Mouse (Mus musculus) heart, embryonic 15.5 days (tissue): ENCODE measurements around the gene Cmtm3. TPM values are rescaled to one million over a fixed set of nuclear protein-coding genes. Genes with fewer than 3 reads are reported as not detected.
"Not testable (repeated sequence)": the region's sequence is repeated elsewhere in the genome, so short reads cannot be mapped to it uniquely, and the experiment has no call there.

ENCODE experiments used
- ATAC-seq: fragments of 200-750 bp; cut with Nextera tagmentation; replicated peaks from 2 replicates; pipeline ENCODE4 v1.8.0; 2017; ENCODE audit warnings: low read depth, moderate TSS enrichment; ENCODE audit not compliant: insufficient number of reproducible peaks, insufficient read depth, low FRiP score
- H3K27ac ChIP-seq: fragments of 300-500 bp; sonication (generic); 2 replicates; pipeline ENCODE4 v1.5.1; 2015; ENCODE audit warnings: mild to moderate bottlenecking, inconsistent platforms
- H3K27me3 ChIP-seq: fragments of 300-500 bp; sonication (generic); 2 replicates; pipeline ENCODE4 v1.6.1; 2015; ENCODE audit warnings: inconsistent platforms
- H3K36me3 ChIP-seq: fragments of 300-500 bp; sonication (generic); 2 replicates; pipeline ENCODE4 v1.6.1; 2015; ENCODE audit warnings: mild to moderate bottlenecking, inconsistent platforms
- H3K4me1 ChIP-seq: fragments of 300-500 bp; sonication (generic); replicated peaks from 2 replicates; pipeline ENCODE4 v1.6.1; 2015; ENCODE audit warnings: inconsistent platforms
- H3K4me2 ChIP-seq: fragments of 300-500 bp; sonication (generic); 2 replicates; pipeline ENCODE4 v1.6.1; 2015; ENCODE audit warnings: inconsistent platforms, mild to moderate bottlenecking, moderate library complexity
- H3K4me3 ChIP-seq: fragments of 300-500 bp; sonication (generic); 2 replicates; pipeline ENCODE4 v1.5.1; 2015; ENCODE audit warnings: mild to moderate bottlenecking, inconsistent platforms
- H3K9ac ChIP-seq: fragments of 300-500 bp; sonication (generic); 2 replicates; pipeline ENCODE4 v1.6.1; 2015; ENCODE audit warnings: mild to moderate bottlenecking, inconsistent platforms
- H3K9me3 ChIP-seq: fragments of 300-500 bp; sonication (generic); replicated peaks from 2 replicates; pipeline ENCODE4 v1.6.1; 2016; ENCODE audit warnings: inconsistent platforms
- WGBS: fragments of 180-500 bp; shearing (Covaris S2); methylation state at CpG from one replicate; pipeline ENCODE4 v1.1.7; 2015; ENCODE audit warnings: mixed read lengths; 5-methylcytosine and 5-hydroxymethylcytosine counted together
- polyA plus RNA-seq: library from polyadenylated mRNA; unstranded; fragments of >200 nt; fragmentation: Nextera tagmentation; extraction: Ambion mirVana; gene quantifications from 2 replicates; pipeline ENCODE4 v1.2.1, GENCODE M21; 2015

Gene Cmtm3
- polyA plus RNA-seq, 1 experiment from 2014 or later: 82.3 TPM

GRCm38 (mm10) chr8:104321930-104322329 is 17.3 kb upstream of the Cmtm3 start, which contains the start of gene Cmtm2b:
Cmtm2b (plus strand) TSS chr8:104322230.
- not testable (repeated sequence) for H3K36me3 ChIP-seq, H3K9me3 ChIP-seq, H3K4me3 ChIP-seq, H3K27ac ChIP-seq, H3K9ac ChIP-seq, ATAC-seq, H3K4me1 ChIP-seq, H3K27me3 ChIP-seq, H3K4me2 ChIP-seq
- WGBS: 78% methylated on average over 12 of the region's 12 CpGs

DNA sequence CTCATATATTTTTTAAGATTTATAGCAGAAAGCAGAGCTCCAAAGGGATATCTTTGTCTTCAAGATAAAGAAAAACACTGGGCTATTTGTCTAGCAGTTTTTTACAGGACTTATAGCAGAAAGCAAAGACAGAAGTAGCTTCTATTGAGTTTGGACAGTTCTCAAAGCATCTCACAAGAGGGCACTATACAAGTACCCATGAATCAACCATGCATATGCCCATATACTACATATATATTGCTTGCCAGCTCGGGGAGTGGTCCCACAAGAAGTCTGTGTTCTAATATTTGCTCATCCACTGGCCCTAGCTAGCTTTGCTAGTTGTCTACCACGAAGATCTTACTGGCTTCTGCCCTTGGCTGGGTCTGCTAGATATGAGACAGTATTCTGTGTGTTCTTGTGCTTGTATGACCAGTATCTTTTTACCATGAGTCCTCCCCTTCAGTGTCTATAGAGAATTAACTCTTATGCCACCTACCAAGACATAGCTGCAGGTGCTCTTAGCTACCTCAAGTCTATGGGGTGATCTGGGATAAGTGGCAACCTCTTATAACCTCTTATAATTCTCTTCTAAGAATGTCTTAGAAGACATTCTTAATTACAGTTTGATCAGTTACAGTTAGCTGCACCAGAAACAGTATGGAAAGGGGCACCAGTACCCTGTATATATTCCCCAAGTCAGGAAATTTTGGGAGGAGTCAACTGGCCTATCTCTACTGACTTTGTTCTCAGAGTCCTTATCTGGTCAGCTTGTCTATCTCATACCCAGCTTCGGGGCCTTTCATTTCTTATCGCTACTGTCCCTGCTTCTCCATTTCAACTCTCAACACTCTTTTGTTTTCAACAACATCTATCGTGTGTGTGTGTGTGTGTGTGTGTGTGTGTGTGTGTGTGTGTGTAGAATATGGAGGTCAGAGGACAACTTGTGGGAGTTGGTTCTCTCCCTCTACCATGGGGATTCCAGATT is 6.3 kb upstream of the Cmtm3 start:
- H3K4me3 ChIP-seq: no peak overlapping the region
- no peaks in the 10 kb centered on the region for H3K36me3 ChIP-seq
- H3K4me1 ChIP-seq: no peaks in the 10 kb centered on the region
- H3K9me3 ChIP-seq: no peaks in the 10 kb centered on the region
- H3K9ac ChIP-seq: no peak overlapping the region
- H3K4me2 ChIP-seq: no peak overlapping the region
- H3K27ac ChIP-seq: no peak overlapping the region
- ATAC-seq: no peak
- H3K27me3 ChIP-seq: no peaks in the 10 kb centered on the region; the same call in 1 of the 2 replicates
- 47% methylated on average over 5 of the region's 5 CpGs for WGBS

- H3K4me2 ChIP-seq: no peak overlapping the region
- no peaks in the 10 kb centered on the region; the same call in 1 of the 2 replicates for H3K27me3 ChIP-seq
- 68% methylated on average over 5 of the region's 5 CpGs for WGBS
- no peak overlapping the region for H3K9ac ChIP-seq
- no peaks in the 10 kb centered on the region for H3K9me3 ChIP-seq
- H3K4me1 ChIP-seq: no peaks in the 10 kb centered on the region
- ATAC-seq: no peak
- H3K4me3 ChIP-seq: no peak overlapping the region
- H3K36me3 ChIP-seq: no peaks in the 10 kb centered on the region
- no peak overlapping the region for H3K27ac ChIP-seq
Observed at GRCm38 (mm10) chr8:104333786-104334185, 5.4 kb upstream of the Cmtm3 start.

DNA sequence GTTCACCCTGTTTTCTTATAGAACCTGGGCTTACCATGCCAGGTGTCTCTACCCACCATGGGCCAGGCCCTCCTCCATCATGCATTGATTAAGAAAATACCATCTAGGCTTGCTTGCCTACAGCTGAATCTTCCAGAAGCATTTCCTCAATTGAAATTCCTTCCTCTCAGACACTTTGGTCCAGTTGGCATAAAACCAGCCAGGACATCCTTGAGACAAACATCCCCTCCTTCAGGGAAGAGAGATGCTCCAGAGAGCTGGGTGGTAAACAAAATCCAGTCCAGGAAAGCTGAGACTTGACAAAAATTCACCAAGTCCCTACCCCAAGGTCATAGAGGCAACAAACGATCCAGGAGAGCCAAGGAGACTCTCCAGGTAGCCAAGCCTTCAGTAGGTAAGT is 5.0 kb upstream of the Cmtm3 start:
- Histone ChIP-seq H3K4me1 (no peaks in the 10 kb centered on the region), H3K9ac (no peak overlapping the region), H3K4me3 (no peak overlapping the region), H3K9me3 (no peaks in the 10 kb centered on the region), H3K27ac (no peak overlapping the region), H3K4me2 (no peak overlapping the region), H3K27me3 (no peaks in the 10 kb centered on the region; the same call in 1 of the 2 replicates), H3K36me3 (no peaks in the 10 kb centered on the region)
- WGBS: 72% methylated on average over 1 of the region's 1 CpGs
- ATAC-seq: no peak

GRCm38 (mm10) chr8:104336806-104337205 is 2.4 kb upstream of the Cmtm3 start:
- 74% methylated on average over 1 of the region's 1 CpGs for WGBS
- Histone ChIP-seq H3K9ac (no peak overlapping the region), H3K27me3 (no peaks in the 10 kb centered on the region), H3K36me3 (no peaks in the 10 kb centered on the region), H3K4me2 (no peak overlapping the region), H3K4me3 (no peak overlapping the region), H3K9me3 (no peaks in the 10 kb centered on the region), H3K27ac (no peak overlapping the region), H3K4me1 (peaks cover 15% of the 10 kb centered on the region)
- no peak for ATAC-seq

GRCm38 (mm10) chr8:104337890-104338289 is 1.3 kb upstream of the Cmtm3 start:
- H3K27ac ChIP-seq: no peak overlapping the region
- no peaks in the 10 kb centered on the region for H3K27me3 ChIP-seq
- H3K4me1 ChIP-seq: peaks cover 25% of the 10 kb centered on the region
- no peak overlapping the region for H3K4me3 ChIP-seq
- ATAC-seq: no peak
- H3K4me2 ChIP-seq: no peak overlapping the region
- 47% methylated on average over 3 of the region's 3 CpGs for WGBS
- H3K9me3 ChIP-seq: no peaks in the 10 kb centered on the region
- H3K9ac ChIP-seq: no peak overlapping the region
- no peaks in the 10 kb centered on the region for H3K36me3 ChIP-seq

DNA sequence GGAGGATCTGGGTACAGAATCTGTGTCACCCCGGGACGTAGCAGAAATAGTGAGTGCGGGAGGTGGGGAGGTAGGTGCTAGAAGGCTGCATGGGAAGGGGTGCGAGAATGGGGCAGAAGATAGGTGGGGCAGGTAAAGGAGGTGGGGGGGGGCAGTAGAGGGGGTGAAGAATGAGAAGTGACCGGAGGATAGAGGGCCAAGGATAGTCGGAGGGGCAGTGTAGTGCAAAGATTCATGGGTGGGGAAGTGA is 698 bp downstream of the Cmtm3 start:
- Histone ChIP-seq H3K27me3 (no peaks in the 10 kb centered on the region), H3K36me3 (peaks cover 4% of the 10 kb centered on the region; the same call in 1 of the 2 replicates), H3K4me3 (peak overlapping the region; percentile 78), H3K27ac (peak overlapping the region; percentile 93), H3K9me3 (no peaks in the 10 kb centered on the region), H3K4me2 (peak overlapping the region; percentile 89), H3K9ac (peak overlapping the region; percentile 87), H3K4me1 (peaks cover 35% of the 10 kb centered on the region)
- ATAC-seq: no peak
- 1% methylated on average over 6 of the region's 6 CpGs for WGBS

- peak; percentile 76 for ATAC-seq
- Histone ChIP-seq H3K36me3 (peaks cover 10% of the 10 kb centered on the region), H3K4me2 (peak overlapping the region; percentile 89), H3K9ac (peak overlapping the region; percentile 87), H3K4me1 (peaks cover 35% of the 10 kb centered on the region), H3K4me3 (peak overlapping the region; percentile 78), H3K9me3 (no peaks in the 10 kb centered on the region), H3K27me3 (no peaks in the 10 kb centered on the region), H3K27ac (peak overlapping the region; percentile 93)
- under 1% methylated on average over 53 of the region's 54 CpGs for WGBS
Observed at GRCm38 (mm10) chr8:104340233-104341105, 1.3 kb downstream of the Cmtm3 start.

DNA sequence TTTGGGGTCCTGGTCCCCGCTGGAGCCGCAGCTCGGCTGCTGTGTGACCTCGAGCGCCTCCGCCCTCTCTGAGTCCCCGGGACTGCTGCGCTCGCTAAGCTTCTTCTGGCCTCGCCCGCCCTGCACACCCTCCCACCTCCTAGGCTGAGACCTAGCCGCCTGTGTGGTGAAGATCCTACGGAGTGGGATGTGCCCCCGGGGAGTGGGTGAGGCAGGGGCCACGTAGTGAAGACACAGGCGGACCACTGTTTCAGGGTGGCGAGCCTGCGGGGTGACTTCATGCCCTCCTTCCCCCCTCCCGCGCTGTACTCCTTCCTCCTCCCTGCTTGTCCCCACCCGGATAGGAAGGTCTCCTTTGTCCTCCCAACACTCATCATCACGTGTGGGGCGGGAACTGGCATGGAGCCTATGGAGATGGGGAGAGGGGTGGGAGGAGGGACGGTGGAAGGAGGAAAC is 1.9 kb downstream of the Cmtm3 start:
- Histone ChIP-seq H3K27me3 (no peaks in the 10 kb centered on the region), H3K27ac (peak overlapping the region; percentile 93), H3K4me2 (peak overlapping the region; percentile 89), H3K9ac (peak overlapping the region; percentile 87), H3K9me3 (no peaks in the 10 kb centered on the region), H3K4me3 (peak overlapping the region; percentile 78), H3K36me3 (peaks cover 14% of the 10 kb centered on the region), H3K4me1 (peaks cover 35% of the 10 kb centered on the region)
- WGBS: under 1% methylated on average over 24 of the region's 24 CpGs
- peak; percentile 78 for ATAC-seq

DNA sequence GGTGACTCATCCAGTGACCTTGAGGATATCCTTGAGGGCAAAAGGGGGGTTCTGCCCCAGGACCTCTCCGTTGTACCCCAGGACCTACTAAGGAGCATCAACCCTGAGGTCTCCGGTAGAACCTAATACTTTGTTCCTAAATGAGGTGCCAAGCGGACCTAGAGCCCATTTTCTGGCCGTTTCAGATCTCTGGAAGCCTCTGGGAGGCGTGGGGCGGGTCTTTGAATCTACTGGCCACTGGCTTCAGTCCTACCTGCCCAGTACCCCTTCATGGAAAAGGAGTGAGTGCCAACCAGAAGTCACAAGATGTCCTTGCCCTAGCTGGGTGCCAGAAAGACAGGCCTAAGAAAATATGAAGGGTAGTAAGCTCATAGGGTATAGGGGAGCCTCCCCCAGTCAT is 2.5 kb downstream of the Cmtm3 start:
- 45% methylated on average over 6 of the region's 6 CpGs for WGBS

GRCm38 (mm10) chr8:104342426-104342825 is 3.2 kb downstream of the Cmtm3 start:
- Histone ChIP-seq H3K9me3 (no peaks in the 10 kb centered on the region), H3K27ac (no peak overlapping the region), H3K4me2 (peak overlapping the region; percentile 89), H3K4me3 (no peak overlapping the region), H3K36me3 (peaks cover 23% of the 10 kb centered on the region), H3K27me3 (no peaks in the 10 kb centered on the region), H3K4me1 (peaks cover 44% of the 10 kb centered on the region), H3K9ac (no peak overlapping the region)
- no peak for ATAC-seq
- 61% methylated on average over 5 of the region's 5 CpGs for WGBS

More for the DNA sequence above, 2.5 kb downstream of the Cmtm3 start:
- Histone ChIP-seq H3K4me2 (peak overlapping the region; percentile 89), H3K4me1 (peaks cover 38% of the 10 kb centered on the region), H3K36me3 (peaks cover 17% of the 10 kb centered on the region), H3K27me3 (no peaks in the 10 kb centered on the region), H3K27ac (peak overlapping the region; percentile 93), H3K4me3 (peak overlapping the region; percentile 78), H3K9me3 (no peaks in the 10 kb centered on the region), H3K9ac (0 out of 2 replicates have a peak overlapping the region, but pooled peaks have one; percentile 3)
- ATAC-seq: no peak
